Mouse (Mus musculus): Measurements from ENCODE around the gene Lta. TPM values are rescaled to one million over a fixed set of nuclear protein-coding genes. Genes with fewer than 3 reads are reported as not detected.

Gene Lta
- polyA plus RNA-seq, 1 experiment from 2014 or later, result 0.07 TPM

- 86% methylated on average over 4 of the region's 4 CpGs for WGBS (ENCODE audit: insufficient replicate concordance)
Observed at GRCm38 (mm10) chr17:35153931-35154330, 51.2 kb downstream of the Lta start.

More at GRCm38 (mm10) chr17:35153931-35154330, 51.2 kb downstream of the Lta start:
- Histone ChIP-seq H3K4me2 (no peak overlapping the region), H3K9me3 (replicated peaks) (no peaks in the 10 kb centered on the region), H3K27ac (no peak overlapping the region), H3K9ac (no peak overlapping the region), H3K36me3 (peaks cover 99% of the 10 kb centered on the region), H3K4me1 (replicated peaks) (0 out of 2 replicates have a peak, but pooled peaks cover 6% of the 10 kb centered on the region), H3K27me3 (no peaks in the 10 kb centered on the region), H3K4me3 (replicated peaks) (no peak overlapping the region)
- no peak for DNase-seq
- no peak for ATAC-seq (ENCODE audit: low read depth)

Small RNAs within 50 kb of the gene (microRNA-seq; reads per million reads assigned to microRNA genes)
- gene Mir6973a (not detected), gene Mir6974 (not detected), gene Mir6975 (2.1 reads per million), gene Mir8094 (0.88 reads per million)

Other genes with a start within 250 kb of the Lta start
- 0.07 and 0.15 TPM in 2 replicates for gene Hspa1b, start 246.1 kb downstream of the Lta start, polyA plus RNA-seq (2015; fragmentation: Nextera tagmentation; extraction: Ambion mirVana)
- gene Gm20481, start 235.4 kb downstream of the Lta start, polyA plus RNA-seq (2015; fragmentation: Nextera tagmentation; extraction: Ambion mirVana), result not detected in 2 replicates
- 2.1 and 2.3 TPM in 2 replicates for gene Hspa1a, start 233.2 kb downstream of the Lta start, polyA plus RNA-seq (2015; fragmentation: Nextera tagmentation; extraction: Ambion mirVana)
- 0.10 and 0.34 TPM in 2 replicates for gene Hspa1l, start 232.6 kb downstream of the Lta start, polyA plus RNA-seq (2015; fragmentation: Nextera tagmentation; extraction: Ambion mirVana)
- gene Lsm2, start 223.5 kb downstream of the Lta start, polyA plus RNA-seq (2015; fragmentation: Nextera tagmentation; extraction: Ambion mirVana), result 163 and 178 TPM in 2 replicates
- 110 and 112 TPM in 2 replicates for gene Vars, start 204.4 kb downstream of the Lta start, polyA plus RNA-seq (2015; fragmentation: Nextera tagmentation; extraction: Ambion mirVana)
- 0.08 TPM in 2 replicates for gene Vwa7, start 188.8 kb downstream of the Lta start, polyA plus RNA-seq (2015; fragmentation: Nextera tagmentation; extraction: Ambion mirVana)
- gene Sapcd1, start 177.3 kb downstream of the Lta start, polyA plus RNA-seq (2015; fragmentation: Nextera tagmentation; extraction: Ambion mirVana), result 2.5 and 2.8 TPM in 2 replicates
- 3.2 and 3.4 TPM in 2 replicates for gene Msh5, start 158.6 kb downstream of the Lta start, polyA plus RNA-seq (2015; fragmentation: Nextera tagmentation; extraction: Ambion mirVana)
- gene Clic1, start 155.4 kb downstream of the Lta start, polyA plus RNA-seq (2015; fragmentation: Nextera tagmentation; extraction: Ambion mirVana), result 141 and 147 TPM in 2 replicates
- 28.9 and 30.6 TPM in 2 replicates for gene Ddah2, start 146.3 kb downstream of the Lta start, polyA plus RNA-seq (2015; fragmentation: Nextera tagmentation; extraction: Ambion mirVana)
- 0.25 and 0.31 TPM in 2 replicates for gene Ly6g6c, start 140.0 kb downstream of the Lta start, polyA plus RNA-seq (2015; fragmentation: Nextera tagmentation; extraction: Ambion mirVana)
- 4.1 and 5.2 TPM in 2 replicates for gene Mpig6b, start 139.2 kb downstream of the Lta start, polyA plus RNA-seq (2015; fragmentation: Nextera tagmentation; extraction: Ambion mirVana)
- gene Ly6g6e, start 128.4 kb downstream of the Lta start, polyA plus RNA-seq (2015; fragmentation: Nextera tagmentation; extraction: Ambion mirVana), result 0.13 and 0.23 TPM in 2 replicates
- 0.35 and 0.47 TPM in 2 replicates for gene Ly6g6d, start 127.3 kb downstream of the Lta start, polyA plus RNA-seq (2015; fragmentation: Nextera tagmentation; extraction: Ambion mirVana)
- gene Ly6g6f, start 119.7 kb downstream of the Lta start, polyA plus RNA-seq (2015; fragmentation: Nextera tagmentation; extraction: Ambion mirVana), result 7.2 and 7.3 TPM in 2 replicates
- gene Abhd16a, start 116.1 kb downstream of the Lta start, polyA plus RNA-seq (2015; fragmentation: Nextera tagmentation; extraction: Ambion mirVana), result 51.0 and 54.9 TPM in 2 replicates
- not detected in 2 replicates for gene Ly6g5c, start 97.1 kb downstream of the Lta start, polyA plus RNA-seq (2015; fragmentation: Nextera tagmentation; extraction: Ambion mirVana)
- 0.21 and 0.28 TPM in 2 replicates for gene Ly6g5b, start 89.9 kb downstream of the Lta start, polyA plus RNA-seq (2015; fragmentation: Nextera tagmentation; extraction: Ambion mirVana)
- 14.1 and 14.8 TPM in 2 replicates for gene Gpank1, start 83.9 kb downstream of the Lta start, polyA plus RNA-seq (2015; fragmentation: Nextera tagmentation; extraction: Ambion mirVana)
- 176 and 182 TPM in 2 replicates for gene Csnk2b, start 83.3 kb downstream of the Lta start, polyA plus RNA-seq (2015; fragmentation: Nextera tagmentation; extraction: Ambion mirVana)
- 3.1 and 3.6 TPM in 2 replicates for gene D17H6S53E, start 79.0 kb downstream of the Lta start, polyA plus RNA-seq (2015; fragmentation: Nextera tagmentation; extraction: Ambion mirVana)
- gene Apom, start 73.3 kb downstream of the Lta start, polyA plus RNA-seq (2015; fragmentation: Nextera tagmentation; extraction: Ambion mirVana), result 553 and 573 TPM in 2 replicates
- 22.4 and 27.4 TPM in 2 replicates for gene Bag6, start 70.2 kb downstream of the Lta start, polyA plus RNA-seq (2015; fragmentation: Nextera tagmentation; extraction: Ambion mirVana)
- gene Prrc2a, start 40.5 kb downstream of the Lta start, polyA plus RNA-seq (2015; fragmentation: Nextera tagmentation; extraction: Ambion mirVana), result 45.1 and 51.5 TPM in 2 replicates
- gene Aif1, start 29.3 kb downstream of the Lta start, polyA plus RNA-seq (2015; fragmentation: Nextera tagmentation; extraction: Ambion mirVana), result 17.4 and 18.5 TPM in 2 replicates
- 21.6 and 29.0 TPM in 2 replicates for gene Lst1, start 16.9 kb downstream of the Lta start, polyA plus RNA-seq (2015; fragmentation: Nextera tagmentation; extraction: Ambion mirVana)
- gene Ltb, start 10.9 kb downstream of the Lta start, polyA plus RNA-seq (2015; fragmentation: Nextera tagmentation; extraction: Ambion mirVana), result 0.53 and 0.80 TPM in 2 replicates
- gene Tnf, start 3.3 kb downstream of the Lta start, polyA plus RNA-seq (2015; fragmentation: Nextera tagmentation; extraction: Ambion mirVana), result 0.25 and 0.35 TPM in 2 replicates
- gene Gm16181, start 15.5 kb upstream of the Lta start, polyA plus RNA-seq (2015; fragmentation: Nextera tagmentation; extraction: Ambion mirVana), result 0.36 TPM in 1 of 2 replicates, not detected in the other
- 0.76 and 1.3 TPM in 2 replicates for gene Atp6v1g2, start 28.3 kb upstream of the Lta start, polyA plus RNA-seq (2015; fragmentation: Nextera tagmentation; extraction: Ambion mirVana)
- 3.9 and 4.4 TPM in 2 replicates for gene Nfkbil1, start 30.4 kb upstream of the Lta start, polyA plus RNA-seq (2015; fragmentation: Nextera tagmentation; extraction: Ambion mirVana)
- gene Ddx39b, start 36.4 kb upstream of the Lta start, polyA plus RNA-seq (2015; fragmentation: Nextera tagmentation; extraction: Ambion mirVana), result 208 and 220 TPM in 2 replicates
- gene H2-D1, start 57.4 kb upstream of the Lta start, polyA plus RNA-seq (2015; fragmentation: Nextera tagmentation; extraction: Ambion mirVana), result 74.5 and 77.7 TPM in 2 replicates
- 1.0 and 1.4 TPM in 2 replicates for gene H2-Q1, start 115.1 kb upstream of the Lta start, polyA plus RNA-seq (2015; fragmentation: Nextera tagmentation; extraction: Ambion mirVana)
- 0.68 and 0.90 TPM in 2 replicates for gene H2-Q2, start 136.9 kb upstream of the Lta start, polyA plus RNA-seq (2015; fragmentation: Nextera tagmentation; extraction: Ambion mirVana)
- gene H2-Q4, start 174.3 kb upstream of the Lta start, polyA plus RNA-seq (2015; fragmentation: Nextera tagmentation; extraction: Ambion mirVana), result 1.7 and 2.0 TPM in 2 replicates
- 9.6 and 11.1 TPM in 2 replicates for gene H2-Q6, start 219.5 kb upstream of the Lta start, polyA plus RNA-seq (2015; fragmentation: Nextera tagmentation; extraction: Ambion mirVana)
- gene H2-Q7, start 233.8 kb upstream of the Lta start, polyA plus RNA-seq (2015; fragmentation: Nextera tagmentation; extraction: Ambion mirVana), result 23.9 and 24.6 TPM in 2 replicates

All from liver, embryonic 13.5 days (tissue).